Mouse (Mus musculus): ENCODE data around the gene Lekr1.

DNA sequence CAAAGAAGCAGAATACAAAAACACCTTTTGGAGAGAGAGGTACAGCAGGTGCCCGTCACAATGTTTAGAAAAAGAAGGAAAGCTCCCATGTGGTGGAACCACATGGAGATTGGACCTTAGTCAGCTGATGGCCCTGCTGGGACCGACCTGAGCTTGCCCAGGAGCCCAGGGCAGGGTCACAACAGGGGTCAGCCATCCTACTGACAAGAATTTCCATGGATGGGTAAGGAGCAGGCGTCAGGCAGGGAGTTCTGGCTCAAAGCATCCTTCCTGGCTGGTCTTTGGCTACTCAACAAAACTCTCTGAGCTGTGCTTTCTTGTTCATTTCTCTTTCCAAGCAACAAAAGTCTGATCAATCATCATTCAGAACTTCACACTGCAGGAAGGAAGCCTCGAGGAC lies 194.9 kb downstream of the Lekr1 start:
- no peak for TF ChIP-seq CTCF (IDR thresholded peaks at IDR 0.05; ENCODE audit: control insufficient read depth, insufficient read depth, low read length)
- no peak for TF ChIP-seq POLR2A (IDR thresholded peaks at IDR 0.05; ENCODE audit: borderline replicate concordance, control insufficient read depth, low read depth, low read length)

Data from bone marrow, adult 2 months (tissue).